Mouse (Mus musculus) induced T-regulatory cell, adult 2 months (primary cell): ENCODE results near the gene Inip.

Source experiments
- DNase-seq: peaks from one replicate; pipeline ENCODE4 v3.0.0-alpha.2; 2012; ENCODE audit warnings: low read depth

Inip gene

GRCm38 (mm10) chr4:59767717-59768116 lies 33.7 kb downstream of the Inip start:
- no peak for DNase-seq

GRCm38 (mm10) chr4:59765385-59766005 lies 35.9 kb downstream of the Inip start:
- no peak for DNase-seq

GRCm38 (mm10) chr4:59764950-59765349 lies 36.4 kb downstream of the Inip start:
- no peak for DNase-seq

GRCm38 (mm10) chr4:59761365-59761729 lies 40.0 kb downstream of the Inip start:
- DNase-seq = no peak

- peak; percentile 42 for DNase-seq
Observed at GRCm38 (mm10) chr4:59760636-59761364, 40.6 kb downstream of the Inip start.

GRCm38 (mm10) chr4:59760016-59760415 lies 41.4 kb downstream of the Inip start:
- DNase-seq = no peak

GRCm38 (mm10) chr4:59757452-59758435 lies 43.6 kb downstream of the Inip start:
- no peak for DNase-seq

- no peak for DNase-seq
Observed at GRCm38 (mm10) chr4:59756332-59757082, 44.9 kb downstream of the Inip start.

- DNase-seq = no peak
Observed at GRCm38 (mm10) chr4:59753491-59754140, 47.8 kb downstream of the Inip start.

- DNase-seq = no peak
Observed at GRCm38 (mm10) chr4:59739882-59740281, 61.5 kb downstream of the Inip start.

- DNase-seq = peak; percentile 29
Observed at GRCm38 (mm10) chr4:59739321-59739720, 62.1 kb downstream of the Inip start.

GRCm38 (mm10) chr4:59731544-59731943 lies 69.8 kb downstream of the Inip start:
- DNase-seq = no peak

- peak; percentile 29 for DNase-seq
Observed at GRCm38 (mm10) chr4:59728839-59729238, 72.5 kb downstream of the Inip start.

GRCm38 (mm10) chr4:59727878-59728261 lies 73.5 kb downstream of the Inip start:
- DNase-seq = no peak

- DNase-seq = no peak
Observed at GRCm38 (mm10) chr4:59727187-59727877, 74.1 kb downstream of the Inip start.

GRCm38 (mm10) chr4:59726501-59726900 lies 74.9 kb downstream of the Inip start:
- no peak for DNase-seq

- no peak for DNase-seq
Observed at GRCm38 (mm10) chr4:59725579-59725978, 75.8 kb downstream of the Inip start.

GRCm38 (mm10) chr4:59721811-59722210 lies 79.6 kb downstream of the Inip start:
- no peak for DNase-seq
